Mouse (Mus musculus) midbrain, embryonic 12.5 days (tissue): Measurements from ENCODE around the gene Lpin1. TPM values are rescaled to one million over a fixed set of nuclear protein-coding genes. Genes with fewer than 3 reads are reported as not detected.
A peak's percentile ranks its signal among the peaks of the same experiment; 100 is the strongest.

ENCODE experiments used
- ATAC-seq: fragments of 200-750 bp; cut with Nextera tagmentation; 2 replicates; pipeline ENCODE4 v1.8.0; 2017; ENCODE audit warnings: low read depth, moderate TSS enrichment, moderate library complexity; ENCODE audit not compliant: low FRiP score
- H3K27ac ChIP-seq: fragments of 300-500 bp; sonication (generic); replicated peaks from 2 replicates; pipeline ENCODE4 v1.5.1; 2016; ENCODE audit warnings: mild to moderate bottlenecking
- H3K27me3 ChIP-seq: fragments of 300-500 bp; sonication (generic); 2 replicates; pipeline ENCODE4 v1.6.1; 2016; ENCODE audit warnings: mild to moderate bottlenecking
- H3K36me3 ChIP-seq: fragments of 300-500 bp; sonication (generic); 2 replicates; pipeline ENCODE4 v1.6.1; 2016
- H3K4me1 ChIP-seq: fragments of 300-500 bp; sonication (generic); 2 replicates; pipeline ENCODE4 v1.6.1; 2016
- H3K4me2 ChIP-seq: fragments of 300-500 bp; sonication (generic); replicated peaks from 2 replicates; pipeline ENCODE4 v1.6.1; 2016; ENCODE audit warnings: mild to moderate bottlenecking, moderate library complexity
- H3K4me3 ChIP-seq: fragments of 300-500 bp; sonication (generic); 2 replicates; pipeline ENCODE4 v1.5.1; 2016; ENCODE audit warnings: mild to moderate bottlenecking
- H3K9ac ChIP-seq: fragments of 300-500 bp; sonication (generic); replicated peaks from 2 replicates; pipeline ENCODE4 v1.6.1; 2016; ENCODE audit warnings: mild to moderate bottlenecking, moderate library complexity
- H3K9me3 ChIP-seq: fragments of 300-500 bp; sonication (generic); 2 replicates; pipeline ENCODE4 v1.6.1; 2016; ENCODE audit warnings: mild to moderate bottlenecking
- WGBS: fragments of 180-500 bp; shearing (Covaris S2); methylation state at CpG from one replicate; pipeline ENCODE4 v1.1.7; 2016; 5-methylcytosine and 5-hydroxymethylcytosine counted together
- polyA plus RNA-seq: library from polyadenylated mRNA; unstranded; fragments of >200 nt; fragmentation: Nextera tagmentation; extraction: Ambion mirVana; gene quantifications from 2 replicates; pipeline ENCODE4 v1.2.1, GENCODE M21; 2016

The Lpin1 gene
- polyA plus RNA-seq, 1 experiment from 2014 or later: 17.8 TPM

DNA sequence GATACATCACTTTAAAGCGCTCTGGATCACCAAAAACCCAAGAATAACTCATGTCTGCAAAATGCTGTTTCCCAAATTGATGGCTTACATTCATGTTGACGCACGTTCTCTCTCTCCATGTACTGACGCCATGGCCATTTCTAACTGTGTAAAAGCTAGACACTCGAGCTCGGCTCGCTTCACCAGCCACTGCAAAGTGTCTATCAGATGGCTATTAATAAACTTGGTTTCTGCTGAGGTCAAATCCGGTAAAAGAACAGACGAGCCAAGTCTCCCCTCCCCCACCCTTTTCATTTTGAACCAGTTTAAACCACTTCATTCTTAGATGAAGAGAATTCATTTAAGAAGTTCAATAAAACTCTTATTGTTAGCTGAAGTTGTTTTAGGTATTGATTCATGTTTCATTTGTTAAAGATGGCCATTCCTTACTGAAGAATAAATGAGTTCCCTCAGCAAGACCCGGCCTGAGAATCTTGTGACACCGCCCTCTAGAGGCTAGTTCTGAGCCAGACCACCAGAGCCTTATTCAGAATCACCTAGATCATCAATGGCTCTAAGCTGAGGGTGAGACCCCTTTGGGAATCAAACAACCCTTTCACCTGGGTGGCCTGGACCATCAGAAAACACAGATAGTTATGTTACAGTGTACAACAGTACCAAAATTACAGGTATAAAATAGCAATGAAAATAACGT lies 28.5 kb upstream of the Lpin1 start:
- H3K9ac ChIP-seq: no peak overlapping the region
- H3K4me1 ChIP-seq: peaks cover 7% of the 10 kb centered on the region
- no peak overlapping the region for H3K4me3 ChIP-seq
- no peak for ATAC-seq
- no peak overlapping the region for H3K4me2 ChIP-seq
- no peaks in the 10 kb centered on the region for H3K27me3 ChIP-seq
- 74% methylated on average over 12 of the region's 12 CpGs for WGBS
- H3K27ac ChIP-seq: no peak overlapping the region
- H3K9me3 ChIP-seq: no peaks in the 10 kb centered on the region
- no peaks in the 10 kb centered on the region for H3K36me3 ChIP-seq

GRCm38 (mm10) chr12:16635816-16636215 lies 25.1 kb upstream of the Lpin1 start:
- H3K36me3 ChIP-seq: no peaks in the 10 kb centered on the region
- no peaks in the 10 kb centered on the region for H3K4me1 ChIP-seq
- H3K4me3 ChIP-seq: no peak overlapping the region
- no peak overlapping the region for H3K4me2 ChIP-seq
- no peak overlapping the region for H3K9ac ChIP-seq
- H3K9me3 ChIP-seq: no peaks in the 10 kb centered on the region
- 79% methylated on average over 6 of the region's 6 CpGs for WGBS
- H3K27me3 ChIP-seq: no peaks in the 10 kb centered on the region
- H3K27ac ChIP-seq: no peak overlapping the region
- ATAC-seq: no peak

DNA sequence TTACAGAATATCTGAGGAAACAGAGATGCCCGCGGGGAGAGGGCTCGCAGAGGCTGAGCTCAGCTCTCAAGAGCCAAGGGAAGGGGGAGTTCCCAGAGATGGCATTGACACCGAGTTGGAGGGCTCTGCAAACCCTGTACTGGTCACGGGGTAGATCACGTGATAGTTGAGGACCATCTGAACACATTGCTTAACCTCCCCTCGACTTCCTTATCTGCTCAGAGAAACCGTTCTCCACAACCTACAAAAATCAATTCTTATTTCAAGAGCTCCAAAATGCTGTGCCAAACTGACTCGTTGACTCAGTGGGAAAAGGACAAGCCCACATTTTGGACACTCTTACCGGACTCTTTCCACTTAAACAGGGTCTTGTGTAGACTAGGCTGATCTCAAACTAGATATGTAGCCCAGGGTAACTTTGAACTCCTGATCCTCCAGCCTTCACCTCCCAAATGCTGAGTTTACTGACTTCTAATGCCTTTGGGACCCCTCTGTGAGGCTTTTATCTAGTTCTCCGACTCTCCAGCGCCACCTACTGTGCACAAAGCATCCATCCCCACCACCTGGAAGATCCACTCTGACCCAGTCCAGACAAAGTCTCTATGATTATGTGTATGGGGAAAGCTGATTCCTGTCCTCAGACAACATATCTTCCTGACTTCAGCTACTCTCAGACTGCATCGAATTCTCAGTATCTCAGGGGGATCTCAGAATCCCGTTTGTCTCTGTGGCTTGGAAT lies 23.5 kb upstream of the Lpin1 start:
- Histone ChIP-seq H3K9me3 (no peaks in the 10 kb centered on the region), H3K4me2 (no peak overlapping the region), H3K4me1 (no peaks in the 10 kb centered on the region), H3K9ac (no peak overlapping the region), H3K27ac (no peak overlapping the region), H3K36me3 (no peaks in the 10 kb centered on the region), H3K4me3 (no peak overlapping the region), H3K27me3 (no peaks in the 10 kb centered on the region)
- ATAC-seq: peak; percentile 16; the same call in 1 of the 2 replicates
- 61% methylated on average over 14 of the region's 14 CpGs for WGBS

DNA sequence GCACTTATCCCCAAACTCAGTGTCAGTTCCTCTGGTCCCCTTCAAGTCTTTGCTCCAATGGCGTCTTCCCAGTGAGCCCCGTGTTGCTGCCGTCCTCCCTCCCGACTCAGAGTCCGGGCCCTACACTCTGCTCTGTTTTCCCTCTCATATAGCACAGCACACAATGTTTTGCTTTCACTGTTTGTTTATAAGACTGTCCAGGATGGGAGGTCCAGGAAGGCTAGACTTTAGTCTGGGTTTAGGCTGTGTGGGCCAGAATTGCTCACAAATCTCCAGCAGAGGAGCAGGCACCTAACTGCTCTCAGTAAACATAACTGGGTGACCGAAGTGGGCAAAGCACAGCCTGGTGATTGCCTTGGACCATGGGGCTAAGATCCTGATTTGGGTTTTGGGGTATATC lies 22.5 kb upstream of the Lpin1 start:
- H3K4me1 ChIP-seq: no peaks in the 10 kb centered on the region
- no peak overlapping the region for H3K27ac ChIP-seq
- H3K9me3 ChIP-seq: no peaks in the 10 kb centered on the region
- H3K4me2 ChIP-seq: no peak overlapping the region
- H3K36me3 ChIP-seq: no peaks in the 10 kb centered on the region
- ATAC-seq: no peak
- no peaks in the 10 kb centered on the region for H3K27me3 ChIP-seq
- no peak overlapping the region for H3K9ac ChIP-seq
- 84% methylated on average over 6 of the region's 6 CpGs for WGBS
- H3K4me3 ChIP-seq: no peak overlapping the region

DNA sequence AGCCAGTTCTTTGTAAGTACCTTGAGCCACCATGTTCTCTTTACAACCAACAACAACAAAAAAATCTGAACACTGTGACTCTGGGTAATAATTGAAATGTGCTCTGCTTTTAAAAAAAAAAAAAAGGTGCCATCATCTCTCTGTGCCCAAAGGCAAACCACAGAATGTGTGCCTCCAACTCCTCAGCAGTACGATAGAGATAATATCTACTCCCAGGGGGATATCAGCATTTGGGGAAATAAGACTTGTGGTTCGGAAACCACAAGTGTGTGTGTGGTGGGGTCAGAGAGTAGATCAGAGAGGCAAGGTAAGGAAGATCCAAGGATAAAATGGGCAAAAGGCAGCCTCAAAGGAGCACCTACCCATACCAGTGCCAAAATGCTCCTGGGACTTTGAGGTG lies 20.7 kb upstream of the Lpin1 start:
- no peak overlapping the region for H3K27ac ChIP-seq
- H3K36me3 ChIP-seq: no peaks in the 10 kb centered on the region
- WGBS: 81% methylated on average over 2 of the region's 2 CpGs
- no peak overlapping the region for H3K4me2 ChIP-seq
- no peak overlapping the region for H3K9ac ChIP-seq
- H3K27me3 ChIP-seq: no peaks in the 10 kb centered on the region
- ATAC-seq: no peak
- H3K9me3 ChIP-seq: no peaks in the 10 kb centered on the region
- no peaks in the 10 kb centered on the region for H3K4me1 ChIP-seq
- H3K4me3 ChIP-seq: no peak overlapping the region

- H3K27ac ChIP-seq: no peak overlapping the region
- 89% methylated on average over 1 of the region's 1 CpGs for WGBS
- no peaks in the 10 kb centered on the region for H3K27me3 ChIP-seq
- H3K9ac ChIP-seq: no peak overlapping the region
- ATAC-seq: no peak
- H3K36me3 ChIP-seq: no peaks in the 10 kb centered on the region
- H3K4me2 ChIP-seq: no peak overlapping the region
- no peaks in the 10 kb centered on the region for H3K9me3 ChIP-seq
- H3K4me3 ChIP-seq: no peak overlapping the region
- H3K4me1 ChIP-seq: no peaks in the 10 kb centered on the region
Observed at GRCm38 (mm10) chr12:16630866-16631185, 20.1 kb upstream of the Lpin1 start.

DNA sequence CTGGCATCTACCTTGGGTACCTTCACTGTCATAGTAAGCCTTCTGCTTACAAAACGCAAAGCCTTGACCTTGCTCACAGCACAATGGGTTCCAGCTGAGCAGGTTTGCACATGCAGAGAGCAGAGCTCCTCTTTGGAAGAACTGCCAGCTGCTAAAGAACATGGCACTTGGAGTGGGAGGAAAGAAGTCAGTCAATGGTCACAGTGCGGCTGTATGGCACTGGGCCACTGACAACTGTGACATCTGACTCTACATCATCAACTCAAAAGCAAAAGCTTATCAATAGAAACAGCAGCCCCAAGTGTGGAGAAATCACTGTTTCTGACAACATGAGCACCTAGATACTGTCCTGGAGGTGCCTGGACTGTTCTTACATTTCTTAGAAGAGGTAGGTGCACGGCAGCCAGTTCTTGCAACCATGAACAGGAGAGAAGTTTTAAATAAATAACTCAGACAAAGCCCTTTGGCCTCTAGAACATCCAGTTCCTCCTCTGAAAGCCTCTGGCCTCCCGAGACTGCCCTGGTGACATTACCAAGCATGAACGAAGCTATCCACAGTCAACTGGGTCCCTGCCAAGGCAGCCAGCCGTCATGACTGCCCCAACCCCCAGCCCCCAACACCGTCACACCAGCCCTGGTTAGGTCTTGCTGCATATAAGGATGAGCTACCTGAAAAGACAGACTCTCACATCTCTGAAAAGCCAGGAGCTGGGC lies 19.5 kb upstream of the Lpin1 start:
- no peak overlapping the region for H3K4me3 ChIP-seq
- no peak overlapping the region for H3K4me2 ChIP-seq
- no peak for ATAC-seq
- H3K9ac ChIP-seq: no peak overlapping the region
- no peaks in the 10 kb centered on the region for H3K9me3 ChIP-seq
- 77% methylated on average over 7 of the region's 7 CpGs for WGBS
- no peaks in the 10 kb centered on the region for H3K4me1 ChIP-seq
- H3K36me3 ChIP-seq: no peaks in the 10 kb centered on the region
- no peaks in the 10 kb centered on the region for H3K27me3 ChIP-seq
- H3K27ac ChIP-seq: no peak overlapping the region

DNA sequence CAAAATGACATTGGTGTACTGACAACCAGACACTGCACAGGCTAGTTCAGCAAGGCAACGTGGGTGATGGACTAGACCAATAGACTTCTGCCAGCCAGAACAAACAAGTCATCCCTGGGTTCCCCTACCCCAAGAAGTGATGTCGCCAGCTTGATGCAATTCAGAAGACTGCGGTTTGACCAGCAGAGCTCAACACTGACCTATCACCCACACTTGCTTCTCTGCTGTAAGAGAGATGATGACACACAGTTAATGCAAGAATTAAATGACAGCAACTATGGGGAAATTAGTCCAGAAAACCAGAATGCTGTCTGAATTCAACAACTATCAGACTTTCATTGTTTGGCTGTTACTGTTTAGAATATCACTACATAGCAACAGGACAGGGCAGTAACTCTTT lies 9.5 kb upstream of the Lpin1 start:
- no peak for ATAC-seq
- 89% methylated on average over 3 of the region's 3 CpGs for WGBS
- Histone ChIP-seq H3K27me3 (no peaks in the 10 kb centered on the region), H3K9ac (no peak overlapping the region), H3K4me2 (no peak overlapping the region), H3K4me1 (peaks cover 13% of the 10 kb centered on the region), H3K9me3 (no peaks in the 10 kb centered on the region), H3K27ac (no peak overlapping the region), H3K36me3 (no peaks in the 10 kb centered on the region), H3K4me3 (no peak overlapping the region)

- ATAC-seq: 0 out of 2 replicates have a peak, but pooled peaks have one; percentile 4
- peaks cover 13% of the 10 kb centered on the region for H3K4me1 ChIP-seq
- H3K4me3 ChIP-seq: no peak overlapping the region
- no peak overlapping the region for H3K4me2 ChIP-seq
- H3K36me3 ChIP-seq: no peaks in the 10 kb centered on the region
- H3K9ac ChIP-seq: no peak overlapping the region
- H3K27me3 ChIP-seq: no peaks in the 10 kb centered on the region
- H3K9me3 ChIP-seq: no peaks in the 10 kb centered on the region
- 82% methylated on average over 6 of the region's 6 CpGs for WGBS
- H3K27ac ChIP-seq: no peak overlapping the region
Observed at GRCm38 (mm10) chr12:16619453-16619852, 8.7 kb upstream of the Lpin1 start.

DNA sequence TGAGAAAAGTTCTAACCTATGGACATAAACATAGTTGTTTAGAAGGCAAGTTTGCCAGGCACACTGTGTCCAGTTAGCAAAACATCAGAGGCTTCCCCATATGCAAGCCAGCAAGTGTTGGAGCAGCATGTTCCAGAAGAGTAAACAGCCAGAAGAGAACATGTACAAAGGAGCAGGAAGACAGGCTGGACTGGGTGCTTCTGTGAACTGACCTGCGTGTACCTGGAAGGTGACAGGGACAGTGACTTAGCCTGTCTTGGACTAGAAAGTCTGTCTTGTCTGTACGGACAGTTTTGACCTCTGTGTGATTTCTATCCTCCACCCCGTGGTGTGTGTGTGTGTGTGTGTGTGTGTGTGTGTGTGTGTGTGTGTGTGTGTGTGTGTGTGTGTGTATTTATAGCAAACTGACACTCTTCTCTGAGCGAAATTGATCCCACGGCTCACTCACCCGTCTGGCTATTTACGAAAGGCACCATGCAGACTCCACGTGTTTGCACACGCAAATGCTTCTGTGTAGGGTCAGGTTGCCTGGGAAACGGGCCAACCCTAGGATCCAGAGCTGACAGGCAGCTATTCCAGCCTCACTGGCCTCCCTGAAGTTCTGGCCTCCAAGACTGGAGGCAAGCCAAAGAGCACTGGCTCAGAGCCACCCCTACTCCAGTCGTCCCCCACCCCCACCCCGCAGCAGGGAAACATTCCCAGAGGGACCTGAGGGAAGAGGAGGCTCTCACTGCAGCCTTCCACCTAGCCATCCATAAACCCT lies 7.9 kb upstream of the Lpin1 start:
- no peak overlapping the region for H3K4me3 ChIP-seq
- H3K9me3 ChIP-seq: no peaks in the 10 kb centered on the region
- ATAC-seq: peak; percentile 86
- H3K36me3 ChIP-seq: no peaks in the 10 kb centered on the region
- WGBS: 19% methylated on average over 12 of the region's 12 CpGs
- peak overlapping the region; percentile 35; the same call in 1 of the 2 replicates for H3K27ac ChIP-seq
- H3K9ac ChIP-seq: no peak overlapping the region
- no peak overlapping the region for H3K4me2 ChIP-seq
- peaks cover 13% of the 10 kb centered on the region for H3K4me1 ChIP-seq
- no peaks in the 10 kb centered on the region for H3K27me3 ChIP-seq

DNA sequence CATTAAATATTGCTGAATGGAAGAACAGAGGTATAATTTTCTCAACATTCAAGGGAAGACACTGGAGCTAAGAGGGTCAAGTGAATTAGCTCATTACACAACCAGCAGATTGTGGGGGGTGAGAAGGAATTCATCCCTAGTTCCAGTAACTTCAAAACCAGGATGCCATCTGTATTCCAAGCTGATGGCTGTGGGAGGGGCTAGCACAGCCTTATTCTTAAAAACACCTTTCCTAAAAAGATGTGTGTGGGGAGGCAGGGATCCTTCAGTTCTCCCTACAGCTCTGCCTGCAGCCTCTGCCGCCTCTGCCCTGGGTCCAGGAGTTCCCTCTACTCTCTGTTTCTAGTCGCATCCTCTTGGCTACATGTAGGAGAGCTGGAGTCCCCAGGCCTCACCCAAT lies 5.0 kb upstream of the Lpin1 start:
- no peak for ATAC-seq
- Histone ChIP-seq H3K4me3 (no peak overlapping the region), H3K27ac (no peak overlapping the region), H3K27me3 (no peaks in the 10 kb centered on the region), H3K9me3 (no peaks in the 10 kb centered on the region), H3K9ac (no peak overlapping the region), H3K36me3 (no peaks in the 10 kb centered on the region), H3K4me2 (no peak overlapping the region), H3K4me1 (peaks cover 13% of the 10 kb centered on the region)
- WGBS: 78% methylated on average over 2 of the region's 2 CpGs

DNA sequence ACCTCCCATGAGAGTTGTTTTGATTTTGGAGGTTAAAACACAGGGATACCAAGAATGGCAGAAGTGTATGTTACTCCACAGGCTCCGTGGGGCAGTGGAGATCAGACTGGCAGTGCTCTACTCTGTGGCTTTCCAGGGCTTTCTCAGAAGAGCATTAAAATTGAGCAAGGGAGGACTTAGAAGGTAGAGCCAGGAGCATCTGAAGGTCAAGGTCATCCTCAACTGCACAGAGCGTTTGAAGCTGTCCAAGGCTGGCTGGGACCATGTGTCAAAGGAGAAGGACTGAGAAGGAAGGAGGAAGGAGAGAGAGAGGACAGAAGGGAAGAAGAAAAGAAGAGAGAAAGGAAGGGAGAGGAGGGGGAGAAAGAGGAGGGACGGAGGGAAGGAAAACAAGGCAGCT lies 3.8 kb upstream of the Lpin1 start:
- H3K9me3 ChIP-seq: no peaks in the 10 kb centered on the region
- H3K27me3 ChIP-seq: no peaks in the 10 kb centered on the region
- no peak overlapping the region for H3K4me2 ChIP-seq
- H3K4me1 ChIP-seq: peaks cover 12% of the 10 kb centered on the region
- 73% methylated on average over 3 of the region's 3 CpGs for WGBS
- ATAC-seq: no peak
- no peak overlapping the region for H3K27ac ChIP-seq
- H3K4me3 ChIP-seq: no peak overlapping the region
- no peaks in the 10 kb centered on the region for H3K36me3 ChIP-seq
- no peak overlapping the region for H3K9ac ChIP-seq
